Mouse (Mus musculus) cerebellum, adult 8-10 months (tissue): Measurements from ENCODE around the gene Fhit.

Experiments
- DNase-seq: peaks from one replicate; pipeline ENCODE4 v3.0.0; 2022

The Fhit gene

GRCm38 (mm10) chr14:10701707-10702106, 460.1 kb downstream of the Fhit start:
- no peak for DNase-seq

- no peak for DNase-seq
These were observed 481.8 kb downstream of the Fhit start for GRCm38 (mm10) chr14:10680041-10680440.

- DNase-seq = no peak
These were observed 482.2 kb downstream of the Fhit start for GRCm38 (mm10) chr14:10679638-10680037.

GRCm38 (mm10) chr14:10677627-10678026, 484.2 kb downstream of the Fhit start:
- no peak for DNase-seq

- DNase-seq = no peak
These were observed 501.6 kb downstream of the Fhit start for GRCm38 (mm10) chr14:10660247-10660646.

GRCm38 (mm10) chr14:10659326-10659725, 502.5 kb downstream of the Fhit start:
- no peak for DNase-seq

GRCm38 (mm10) chr14:10658219-10658618, 503.6 kb downstream of the Fhit start:
- no peak for DNase-seq

GRCm38 (mm10) chr14:10657364-10657763, 504.5 kb downstream of the Fhit start:
- no peak for DNase-seq

- DNase-seq = peak; percentile 1
These were observed 506.0 kb downstream of the Fhit start for GRCm38 (mm10) chr14:10655842-10656241.

- no peak for DNase-seq
These were observed 514.0 kb downstream of the Fhit start for GRCm38 (mm10) chr14:10647832-10648231.

GRCm38 (mm10) chr14:10631783-10632182, 530.1 kb downstream of the Fhit start:
- DNase-seq = no peak

GRCm38 (mm10) chr14:10630831-10631360, 530.9 kb downstream of the Fhit start:
- DNase-seq = no peak

- no peak for DNase-seq
These were observed 568.4 kb downstream of the Fhit start for GRCm38 (mm10) chr14:10593467-10593866.

GRCm38 (mm10) chr14:10568937-10569552, 592.8 kb downstream of the Fhit start:
- DNase-seq = no peak

GRCm38 (mm10) chr14:10567771-10568170, 594.1 kb downstream of the Fhit start:
- DNase-seq = no peak

GRCm38 (mm10) chr14:10554755-10555154, 607.1 kb downstream of the Fhit start:
- no peak for DNase-seq

GRCm38 (mm10) chr14:10548632-10549031, 613.2 kb downstream of the Fhit start:
- no peak for DNase-seq

GRCm38 (mm10) chr14:10545916-10546315, 615.9 kb downstream of the Fhit start:
- DNase-seq = no peak

- no peak for DNase-seq
These were observed 627.0 kb downstream of the Fhit start for GRCm38 (mm10) chr14:10534862-10535261.

GRCm38 (mm10) chr14:10531748-10532500, 629.9 kb downstream of the Fhit start:
- DNase-seq = no peak

GRCm38 (mm10) chr14:10526800-10527199, 635.0 kb downstream of the Fhit start:
- no peak for DNase-seq

- DNase-seq = no peak
These were observed 636.0 kb downstream of the Fhit start for GRCm38 (mm10) chr14:10525786-10526185.

GRCm38 (mm10) chr14:10514026-10514425, 647.8 kb downstream of the Fhit start:
- DNase-seq = no peak

- no peak for DNase-seq
These were observed 652.6 kb downstream of the Fhit start for GRCm38 (mm10) chr14:10509252-10509651.
